Mouse (Mus musculus) heart, embryonic 13.5 days (tissue): ENCODE results near the gene Pkd2l1. TPM values are rescaled to one million over a fixed set of nuclear protein-coding genes. Genes with fewer than 3 reads are reported as not detected.

ENCODE experiments used
- ATAC-seq: fragments of 200-750 bp; cut with Nextera tagmentation; 2 replicates; pipeline ENCODE4 v1.8.0; 2017; ENCODE audit warnings: moderate TSS enrichment; ENCODE audit not compliant: insufficient number of reproducible peaks, low FRiP score, low TSS enrichment; ENCODE audit errors: extremely low read depth
- H3K27ac ChIP-seq: fragments of 300-500 bp; sonication (generic); replicated peaks from 2 replicates; pipeline ENCODE4 v1.5.1; 2015; ENCODE audit warnings: moderate library complexity, mild to moderate bottlenecking, inconsistent platforms
- H3K27me3 ChIP-seq: fragments of 300-500 bp; sonication (generic); replicated peaks from 2 replicates; pipeline ENCODE4 v1.6.1; 2015; ENCODE audit warnings: mild to moderate bottlenecking, inconsistent platforms
- H3K36me3 ChIP-seq: fragments of 300-500 bp; sonication (generic); 2 replicates; pipeline ENCODE4 v1.6.1; 2015; ENCODE audit warnings: mild to moderate bottlenecking, inconsistent platforms
- H3K4me1 ChIP-seq: fragments of 300-500 bp; sonication (generic); 2 replicates; pipeline ENCODE4 v1.6.1; 2015; ENCODE audit warnings: inconsistent platforms
- H3K4me2 ChIP-seq: fragments of 300-500 bp; sonication (generic); 2 replicates; pipeline ENCODE4 v1.6.1; 2015; ENCODE audit warnings: inconsistent platforms, mild to moderate bottlenecking, moderate library complexity
- H3K4me3 ChIP-seq: fragments of 300-500 bp; sonication (generic); 2 replicates; pipeline ENCODE4 v1.5.1; 2015; ENCODE audit warnings: moderate library complexity, mild to moderate bottlenecking, inconsistent platforms
- H3K9ac ChIP-seq: fragments of 300-500 bp; sonication (generic); 2 replicates; pipeline ENCODE4 v1.6.1; 2015; ENCODE audit warnings: inconsistent platforms, mild to moderate bottlenecking, moderate library complexity
- H3K9me3 ChIP-seq: fragments of 300-500 bp; sonication (generic); 2 replicates; pipeline ENCODE4 v1.6.1; 2016; ENCODE audit warnings: inconsistent platforms
- WGBS: fragments of 180-500 bp; shearing (Covaris S2); methylation state at CpG from one replicate; pipeline ENCODE4 v1.1.7; 2015; ENCODE audit warnings: mixed read lengths; 5-methylcytosine and 5-hydroxymethylcytosine counted together
- polyA plus RNA-seq: library from polyadenylated mRNA; unstranded; fragments of >200 nt; fragmentation: Nextera tagmentation; extraction: Ambion mirVana; gene quantifications from 2 replicates; pipeline ENCODE4 v1.2.1, GENCODE M21; 2015

Gene Pkd2l1
- polyA plus RNA-seq, 1 experiment from 2014 or later: 0.04 TPM

DNA sequence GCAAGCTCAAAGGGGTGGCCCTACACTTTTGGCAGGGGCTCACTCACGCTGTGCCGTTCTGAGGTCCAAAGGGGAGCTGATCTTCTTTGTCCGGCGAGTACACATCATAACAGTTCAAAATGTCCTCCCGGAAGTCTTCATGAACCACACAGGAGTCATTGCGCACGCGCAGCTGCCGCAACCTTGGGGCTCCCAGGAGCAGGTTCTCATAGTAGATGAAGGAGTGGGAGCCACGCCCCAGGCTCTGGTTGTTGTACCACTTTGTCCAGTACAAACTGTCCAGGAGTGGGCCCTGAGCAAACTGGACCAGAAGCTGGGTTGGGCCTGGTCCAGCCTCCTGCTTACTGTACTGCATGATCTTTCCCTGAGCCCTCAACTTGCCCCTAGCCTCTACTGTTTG, 35.2 kb downstream of the Pkd2l1 start:
- peaks cover 66% of the 10 kb centered on the region for H3K27me3 ChIP-seq
- ATAC-seq: no peak
- H3K9me3 ChIP-seq: no peaks in the 10 kb centered on the region
- no peak overlapping the region for H3K9ac ChIP-seq
- H3K4me1 ChIP-seq: no peaks in the 10 kb centered on the region
- H3K4me3 ChIP-seq: no peak overlapping the region
- no peak overlapping the region for H3K27ac ChIP-seq
- H3K4me2 ChIP-seq: no peak overlapping the region
- no peaks in the 10 kb centered on the region for H3K36me3 ChIP-seq
- 89% methylated on average over 10 of the region's 10 CpGs for WGBS

DNA sequence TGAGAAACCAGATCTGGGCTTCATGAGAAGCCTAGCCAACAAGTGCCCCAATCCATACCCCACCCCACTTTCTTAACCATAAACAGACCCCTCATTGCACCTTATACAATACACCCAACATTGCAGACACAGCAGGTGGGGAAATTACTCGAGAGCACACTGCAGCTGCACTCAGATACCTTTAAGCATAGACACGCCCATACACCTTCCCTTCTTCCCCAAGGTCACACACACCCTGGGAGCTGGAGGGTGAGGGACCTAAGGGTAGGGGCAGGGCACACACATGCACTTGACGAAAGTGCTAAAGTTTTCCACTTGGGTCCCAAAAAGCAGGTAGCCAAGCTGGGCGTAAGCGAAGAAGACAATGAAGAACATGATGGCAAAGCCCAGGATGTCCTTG, 38.5 kb downstream of the Pkd2l1 start:
- Histone ChIP-seq H3K4me2 (no peak overlapping the region), H3K9me3 (no peaks in the 10 kb centered on the region), H3K27ac (no peak overlapping the region), H3K4me3 (no peak overlapping the region), H3K36me3 (no peaks in the 10 kb centered on the region), H3K9ac (no peak overlapping the region), H3K27me3 (peaks cover 78% of the 10 kb centered on the region), H3K4me1 (no peaks in the 10 kb centered on the region)
- WGBS: 65% methylated on average over 5 of the region's 5 CpGs
- ATAC-seq: no peak

DNA sequence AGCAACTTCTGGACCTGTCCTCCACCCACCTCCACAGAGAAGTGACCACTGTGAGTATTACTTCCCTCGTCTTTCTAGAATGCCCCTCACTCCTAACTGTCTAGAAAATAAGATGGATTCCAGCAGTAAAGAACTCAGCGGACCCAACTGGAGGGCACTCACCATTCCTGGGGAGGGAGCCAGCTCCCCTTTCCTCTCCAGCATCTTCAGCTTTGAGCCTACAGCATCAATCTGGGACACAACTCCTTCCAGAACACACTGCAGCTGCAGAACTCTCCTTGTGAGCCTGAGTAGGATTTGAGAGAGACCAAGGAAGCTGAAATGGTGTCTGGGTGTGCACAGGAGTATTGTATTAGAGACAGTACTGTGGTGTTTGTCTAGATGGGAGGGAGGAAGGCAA, 43.3 kb downstream of the Pkd2l1 start:
- H3K4me1 ChIP-seq: peaks cover 10% of the 10 kb centered on the region
- ATAC-seq: no peak

DNA sequence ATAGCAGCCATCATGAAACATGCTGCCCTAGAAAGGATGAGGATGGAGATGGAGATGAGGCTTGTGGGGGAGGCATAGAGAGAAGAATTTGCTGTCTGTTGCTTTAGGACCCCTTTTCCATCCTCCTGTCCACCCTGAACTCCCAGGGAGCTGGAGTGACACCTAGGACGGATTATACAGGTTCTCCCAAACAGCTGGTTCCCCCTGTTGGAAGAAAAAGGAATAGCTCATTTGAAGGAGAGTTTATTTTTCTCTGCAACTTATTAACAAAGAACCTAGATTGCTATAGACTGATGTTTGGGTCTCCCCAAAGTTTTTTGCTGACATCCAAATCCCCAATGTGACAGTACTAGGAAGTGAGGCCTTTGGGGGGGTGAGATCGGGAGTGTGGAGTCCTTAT, 43.9 kb downstream of the Pkd2l1 start:
- 24% methylated on average over 2 of the region's 2 CpGs for WGBS

More for the DNA sequence above, 43.3 kb downstream of the Pkd2l1 start:
- peaks cover 42% of the 10 kb centered on the region for H3K27me3 ChIP-seq
- H3K9me3 ChIP-seq: no peaks in the 10 kb centered on the region
- peaks cover 6% of the 10 kb centered on the region for H3K36me3 ChIP-seq
- no peak overlapping the region for H3K27ac ChIP-seq
- H3K4me2 ChIP-seq: no peak overlapping the region
- H3K9ac ChIP-seq: no peak overlapping the region
- no peak overlapping the region for H3K4me3 ChIP-seq
- WGBS: 61% methylated on average over 2 of the region's 2 CpGs

DNA sequence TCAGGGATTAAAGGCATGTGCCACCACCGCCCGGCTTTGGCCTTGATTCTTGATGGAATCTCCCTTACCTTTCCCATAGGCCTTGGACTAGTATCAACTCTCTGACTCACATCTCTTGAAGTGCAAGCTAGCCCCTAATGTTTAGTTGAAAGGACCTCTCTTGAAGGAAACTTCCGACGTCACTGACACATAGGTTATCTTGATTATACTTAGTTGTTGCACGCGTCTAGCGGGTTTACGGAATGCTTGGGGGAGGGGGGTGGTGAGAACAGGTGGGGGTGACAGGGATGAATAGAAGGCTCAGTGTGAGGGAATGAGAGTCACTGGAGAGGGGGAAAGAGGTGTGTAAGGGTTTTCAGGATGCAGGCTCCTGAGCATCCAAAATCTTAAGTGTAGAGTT, 45.3 kb downstream of the Pkd2l1 start:
- Histone ChIP-seq H3K27ac (no peak overlapping the region), H3K4me3 (no peak overlapping the region), H3K27me3 (peaks cover 25% of the 10 kb centered on the region), H3K36me3 (peaks cover 27% of the 10 kb centered on the region), H3K4me1 (peaks cover 10% of the 10 kb centered on the region), H3K4me2 (no peak overlapping the region), H3K9ac (no peak overlapping the region), H3K9me3 (no peaks in the 10 kb centered on the region)
- WGBS: 90% methylated on average over 8 of the region's 8 CpGs
- no peak for ATAC-seq

More for the DNA sequence above, 43.9 kb downstream of the Pkd2l1 start:
- Histone ChIP-seq H3K4me3 (no peak overlapping the region), H3K27ac (no peak overlapping the region), H3K4me1 (peaks cover 10% of the 10 kb centered on the region), H3K9ac (no peak overlapping the region), H3K27me3 (peaks cover 36% of the 10 kb centered on the region), H3K4me2 (no peak overlapping the region), H3K9me3 (no peaks in the 10 kb centered on the region), H3K36me3 (peaks cover 13% of the 10 kb centered on the region)
- ATAC-seq: no peak

DNA sequence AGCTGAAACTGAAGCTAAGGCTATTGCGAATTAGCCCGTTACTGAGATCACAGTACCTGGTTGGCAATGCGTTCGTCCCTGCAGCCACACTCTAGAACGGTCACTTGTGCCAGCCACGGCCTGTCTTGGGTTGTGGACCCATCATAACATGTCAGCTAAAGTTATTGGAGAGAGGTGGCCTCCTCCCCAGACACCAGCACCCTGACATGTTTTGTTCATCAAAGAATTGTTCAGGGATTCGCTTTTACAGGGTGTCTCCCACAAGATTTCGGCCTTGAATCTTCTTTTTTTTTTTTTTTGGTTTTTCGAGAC, 45.7 kb downstream of the Pkd2l1 start:
- Histone ChIP-seq H3K36me3 (peaks cover 31% of the 10 kb centered on the region), H3K4me3 (peak overlapping the region; percentile 85), H3K27ac (no peak overlapping the region), H3K9ac (peak overlapping the region; percentile 87), H3K4me1 (peaks cover 10% of the 10 kb centered on the region), H3K27me3 (peaks cover 23% of the 10 kb centered on the region), H3K9me3 (no peaks in the 10 kb centered on the region), H3K4me2 (peak overlapping the region; percentile 87)
- 65% methylated on average over 9 of the region's 9 CpGs for WGBS
- ATAC-seq: no peak

DNA sequence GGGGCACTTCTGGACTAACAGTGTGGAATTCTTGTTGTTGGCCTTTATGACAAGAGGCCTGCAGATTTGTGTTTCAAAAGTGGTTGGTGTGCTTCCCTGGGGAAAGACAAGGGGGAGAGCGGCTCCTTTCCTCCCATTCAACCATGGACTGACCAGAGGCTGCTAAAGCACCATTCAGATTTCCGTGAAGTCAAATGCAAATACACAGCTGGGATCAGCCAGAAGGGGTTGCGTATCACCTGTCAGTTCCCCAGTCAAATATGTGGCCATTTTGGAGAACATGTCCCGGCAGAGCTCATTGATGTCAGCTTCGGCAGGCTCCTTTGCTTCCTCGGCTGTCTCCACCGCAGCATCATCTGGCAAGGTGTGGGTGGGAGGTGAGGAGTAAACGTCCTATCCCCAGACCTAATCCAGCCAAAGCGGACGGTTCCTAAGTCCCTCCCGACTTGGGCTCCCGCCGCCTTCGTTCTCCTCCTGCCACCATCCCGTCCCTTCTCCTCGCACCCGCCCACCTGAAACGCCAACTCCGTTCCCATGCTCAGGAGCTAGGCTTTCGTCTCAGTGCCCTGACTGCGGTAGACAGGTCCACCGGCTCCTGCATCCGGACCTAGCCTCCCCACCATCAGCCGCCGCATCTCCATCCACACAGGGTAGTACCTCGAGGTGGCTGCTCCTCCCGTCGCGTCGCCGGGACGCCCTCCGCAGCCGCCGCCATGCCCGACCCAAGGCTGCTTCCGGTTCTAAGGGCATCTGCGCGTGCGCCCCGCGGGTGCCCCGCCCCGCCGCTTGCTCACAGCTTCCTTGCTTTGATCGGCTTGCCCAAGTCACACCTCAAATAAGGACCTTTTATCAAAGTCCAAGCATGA, 46.3 kb downstream of the Pkd2l1 start, which contains the start of gene Bloc1s2:
Bloc1s2 (minus strand) TSS at position 745 of the 866 bp plus-strand sequence.
- Histone ChIP-seq H3K9ac (peak within 1 kb of the TSS; percentile 87), H3K36me3 (peaks cover 37% of the 10 kb centered on the region), H3K4me2 (peak within 1 kb of the TSS; percentile 87), H3K4me3 (peak within 1 kb of the TSS; percentile 85), H3K27ac (0 out of 2 replicates have a peak within 1 kb of the TSS, but pooled peaks have one; percentile 28), H3K4me1 (peaks cover 10% of the 10 kb centered on the region), H3K27me3 (peaks cover 18% of the 10 kb centered on the region), H3K9me3 (no peaks in the 10 kb centered on the region)
- ATAC-seq: no peak
- 4% methylated on average over 46 of the region's 46 CpGs for WGBS

DNA sequence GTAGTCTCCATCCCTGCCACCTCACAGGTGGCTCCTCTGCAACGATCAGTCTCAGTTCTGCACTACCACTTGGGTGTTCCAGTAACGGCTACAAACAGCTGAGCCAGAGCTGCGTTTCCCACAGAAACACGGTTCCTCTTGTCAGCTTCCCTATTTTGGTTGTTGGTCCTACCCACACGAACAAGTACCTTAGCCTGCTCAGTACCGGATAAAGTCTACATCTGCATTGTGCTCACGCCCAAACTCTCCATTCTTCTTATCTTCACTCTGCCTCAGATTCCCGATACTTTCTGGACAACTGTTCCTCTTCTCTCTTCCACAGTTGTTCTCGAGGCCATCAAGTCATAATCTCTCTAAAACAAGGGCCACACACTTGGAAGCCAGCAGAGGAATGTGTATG, 47.9 kb downstream of the Pkd2l1 start:
- peaks cover 5% of the 10 kb centered on the region; the same call in 1 of the 2 replicates for H3K27me3 ChIP-seq
- peaks cover 10% of the 10 kb centered on the region for H3K4me1 ChIP-seq
- H3K27ac ChIP-seq: no peak overlapping the region
- no peak overlapping the region for H3K9ac ChIP-seq
- no peak overlapping the region for H3K4me2 ChIP-seq
- no peak for ATAC-seq
- peaks cover 51% of the 10 kb centered on the region for H3K36me3 ChIP-seq
- no peak overlapping the region for H3K4me3 ChIP-seq
- WGBS: 84% methylated on average over 9 of the region's 9 CpGs
- no peaks in the 10 kb centered on the region for H3K9me3 ChIP-seq

DNA sequence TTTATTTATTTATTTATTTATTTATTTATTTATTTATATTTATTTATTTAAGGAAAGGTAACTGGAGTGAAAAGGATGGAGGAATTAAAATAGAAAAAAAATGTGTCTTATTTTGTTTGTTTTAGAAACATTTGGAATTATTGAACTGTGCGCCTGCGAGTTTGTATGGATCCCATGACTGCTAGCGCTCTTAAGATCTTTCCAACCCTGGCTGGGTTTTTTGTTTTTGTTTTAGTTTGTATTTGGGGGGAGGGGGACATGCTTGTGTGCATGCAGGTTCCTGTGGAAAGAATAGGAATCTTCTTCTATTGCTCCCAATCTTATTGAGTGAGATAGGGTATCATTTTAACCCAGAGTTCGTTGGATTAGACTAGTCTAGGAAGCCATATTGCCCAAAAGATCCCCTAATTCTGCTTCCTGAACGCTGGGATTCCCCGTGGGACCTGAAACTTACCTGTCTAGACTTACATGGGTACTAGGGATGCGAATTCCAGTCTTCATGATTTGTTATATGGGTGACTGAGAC, 56.2 kb downstream of the Pkd2l1 start:
- Histone ChIP-seq H3K27me3 (no peaks in the 10 kb centered on the region), H3K4me3 (peak overlapping the region; percentile 79), H3K9me3 (no peaks in the 10 kb centered on the region), H3K4me1 (peaks cover 11% of the 10 kb centered on the region), H3K27ac (peak overlapping the region; percentile 98; the same call in 1 of the 2 replicates), H3K4me2 (peak overlapping the region; percentile 89), H3K36me3 (peaks cover 46% of the 10 kb centered on the region), H3K9ac (no peak overlapping the region)
- 31% methylated on average over 7 of the region's 7 CpGs for WGBS
- no peak for ATAC-seq

DNA sequence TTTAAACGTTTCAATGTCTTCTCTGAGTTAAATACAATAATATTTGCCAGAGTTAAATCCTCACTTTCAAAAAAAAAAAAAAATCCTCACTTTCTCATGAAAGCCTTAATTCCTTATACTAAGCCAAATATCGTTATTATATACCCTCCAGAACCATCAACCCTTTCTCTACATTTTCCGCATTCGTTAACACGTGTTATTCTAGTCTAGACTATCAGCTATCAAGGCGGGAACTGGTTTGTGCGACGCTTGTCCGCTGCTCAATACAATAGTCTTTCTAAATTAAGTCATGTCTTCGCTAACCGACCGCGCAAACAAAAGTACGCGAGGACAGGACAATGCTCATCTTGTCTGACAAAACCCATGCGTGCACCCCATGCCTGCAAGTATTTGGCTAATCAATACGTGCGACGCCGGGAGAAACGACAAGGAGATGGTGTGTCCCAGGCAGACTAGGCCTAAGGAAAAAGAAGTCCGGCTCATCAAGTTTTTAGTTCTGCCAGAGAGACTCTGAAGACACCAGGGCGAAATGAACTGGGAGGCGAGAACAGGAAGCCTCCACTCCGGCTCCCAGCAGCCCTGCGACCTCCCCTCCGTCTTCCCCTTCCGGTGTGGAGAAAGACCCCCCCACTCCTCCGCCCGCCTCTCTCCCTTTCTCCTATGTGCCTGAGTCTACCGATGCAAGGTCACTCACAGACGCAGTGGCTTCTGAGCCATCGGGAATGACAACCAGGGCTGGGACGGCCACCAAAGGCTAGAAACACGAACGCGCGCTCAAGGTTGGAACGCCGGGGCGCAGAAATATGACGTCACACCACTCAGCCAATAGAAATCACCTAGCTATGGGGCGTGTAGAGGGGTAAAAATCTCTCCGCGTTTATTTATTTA, 56.9 kb downstream of the Pkd2l1 start, which contains the start of gene Cwf19l1:
Cwf19l1 (minus strand) TSS at position 805 of the 888 bp plus-strand sequence.
- H3K9me3 ChIP-seq: no peaks in the 10 kb centered on the region
- H3K27me3 ChIP-seq: no peaks in the 10 kb centered on the region
- peak within 1 kb of the TSS; percentile 79 for H3K4me3 ChIP-seq
- ATAC-seq: peak; percentile 73
- H3K4me2 ChIP-seq: peak within 1 kb of the TSS; percentile 89
- peak within 1 kb of the TSS; percentile 89 for H3K9ac ChIP-seq
- WGBS: under 1% methylated on average over 45 of the region's 45 CpGs
- H3K4me1 ChIP-seq: peaks cover 11% of the 10 kb centered on the region
- H3K27ac ChIP-seq: peak within 1 kb of the TSS; percentile 98
- peaks cover 48% of the 10 kb centered on the region for H3K36me3 ChIP-seq

DNA sequence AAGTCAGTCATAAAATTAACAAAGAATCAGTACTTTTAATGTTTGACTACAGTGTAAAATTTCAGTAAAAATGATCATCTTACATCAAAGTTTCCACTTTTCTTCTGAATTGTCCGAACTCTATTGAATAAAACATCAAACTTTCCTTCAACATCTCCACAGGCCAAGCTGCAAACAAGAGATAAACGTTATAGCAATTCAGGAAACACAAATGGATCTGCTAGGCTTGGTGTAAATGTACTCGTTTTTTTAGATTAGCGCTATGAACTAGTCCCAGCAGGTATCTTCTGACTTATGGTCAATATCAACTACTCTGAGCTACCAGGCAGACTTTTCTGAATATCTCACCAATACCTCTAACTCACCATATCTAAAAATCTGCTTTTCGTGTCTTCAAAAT, 59.3 kb downstream of the Pkd2l1 start:
- peaks cover 47% of the 10 kb centered on the region for H3K36me3 ChIP-seq
- H3K9ac ChIP-seq: no peak overlapping the region
- no peaks in the 10 kb centered on the region for H3K9me3 ChIP-seq
- no peaks in the 10 kb centered on the region for H3K27me3 ChIP-seq
- H3K4me1 ChIP-seq: peaks cover 11% of the 10 kb centered on the region
- no peak overlapping the region for H3K4me2 ChIP-seq
- no peak for ATAC-seq
- WGBS: 84% methylated on average over 5 of the region's 5 CpGs
- H3K27ac ChIP-seq: no peak overlapping the region
- H3K4me3 ChIP-seq: no peak overlapping the region
